Mouse (Mus musculus) urinary bladder, adult 2 months (tissue): ENCODE results near the gene Cd83. TPM values are rescaled to one million over a fixed set of nuclear protein-coding genes. Genes with fewer than 3 reads are reported as not detected.

ENCODE experiments used
- polyA plus RNA-seq: library from polyadenylated mRNA; depleted of rRNA; stranded (reverse); fragments of >200 nt; gene quantifications from 2 replicates; pipeline ENCODE4 v1.2.3, GENCODE M21; 2012; rRNA removed

Gene Cd83
- polyA plus RNA-seq, 1 experiment, result 5.4 TPM

Other genes with a start within 250 kb of the Cd83 start
- 15.7 and 18.1 TPM in 2 replicates for gene Mcur1, start 224.6 kb upstream of the Cd83 start, polyA plus RNA-seq
- gene Rnf182, start 169.1 kb upstream of the Cd83 start, polyA plus RNA-seq, result 0.60 and 0.83 TPM in 2 replicates